In genomic region chr13:4523201-4523838, GRCm38 (mm10) we compare ENCODE assay signal across 26 mouse cellular contexts. TPM values are rescaled to one million over a fixed set of nuclear protein-coding genes. Genes with fewer than 3 reads are reported as not detected.
DNase-seq lines count a peak whose midpoint lies in the region; ATAC-seq and TF ChIP-seq lines count a peak whose summit lies in the region.
"Had no signal": no experiment of that assay in that cellular context is flagged by ENCODE, and none has a peak within 500 bp of the region (broad histone marks: within the 10 kb centered on the region; RNA-seq: fewer than 3 reads in every experiment).

Gene Akr1c20 (minus strand): TSS chr13:4523345.

- H3K9ac ChIP-seq in liver, postnatal 0 days (replicated peaks), result no peak within 1 kb of the TSS
- H3K9ac ChIP-seq: embryonic facial prominence, embryonic 12.5 days; forebrain, embryonic 15.5 days; heart, embryonic 12.5 days; hindbrain, embryonic 14.5 days; intestine, embryonic 15.5 days had no signal

- no peak for TF ChIP-seq POLR2A in kidney, adult 2 months (IDR thresholded peaks at IDR 0.05; ENCODE audit: low read depth, low read length)

- no peak within 1 kb of the TSS for H3K4me3 ChIP-seq in kidney, adult 2 months (ENCODE audit: insufficient read depth, low read depth, low read length)
- H3K4me3 ChIP-seq in liver, postnatal 0 days (ENCODE audit: low read depth, low read length), result no peak within 1 kb of the TSS
- H3K4me3 ChIP-seq: embryonic facial prominence, embryonic 12.5 days; forebrain, embryonic 15.5 days; heart, embryonic 12.5 days; hindbrain, embryonic 10.5 days; intestine, embryonic 15.5 days had no signal

- DNase-seq in adrenal gland, adult 2 months, result peak; percentile 2
- DNase-seq in adrenal gland, adult 18-20 months (ENCODE audit: low spot score in 2 of 2), result no peak
- DNase-seq in kidney, adult 2 months, result peak; percentile 38
- no peak for DNase-seq in kidney, postnatal 14 days
- DNase-seq in liver, postnatal 0 days, result no peak
- no peak for DNase-seq in liver
- no peak for DNase-seq in urinary bladder, adult 18-20 months (ENCODE audit: low spot score in 2 of 2)
- DNase-seq: cerebellum, adult 11-12 months; cerebellum, adult 9-10 months; cerebellum, postnatal 25 days; gastrocnemius, postnatal 10 days; heart, adult 18-20 months had no signal

- no peaks in the 10 kb centered on the region for H3K27me3 ChIP-seq in kidney, adult 2 months (replicated peaks; ENCODE audit: control insufficient read depth, insufficient read depth, low read length)
- no peaks in the 10 kb centered on the region for H3K27me3 ChIP-seq in liver, postnatal 0 days (ENCODE audit: insufficient read depth, low read length)
- H3K27me3 ChIP-seq: embryonic facial prominence, embryonic 12.5 days; forebrain, embryonic 15.5 days; heart, embryonic 12.5 days; intestine, embryonic 15.5 days had no signal

- no peak within 1 kb of the TSS for H3K27ac ChIP-seq in kidney, adult 2 months (ENCODE audit: insufficient read depth, low read depth, low read length)
- no peak within 1 kb of the TSS for H3K27ac ChIP-seq in liver, postnatal 0 days (ENCODE audit: low read depth)
- H3K27ac ChIP-seq: embryonic facial prominence, embryonic 12.5 days; forebrain, embryonic 15.5 days; hindbrain, embryonic 10.5 days; hindbrain, embryonic 14.5 days; intestine, embryonic 15.5 days had no signal

- peaks cover 2% of the 10 kb centered on the region; the same call in 1 of the 2 replicates for H3K4me1 ChIP-seq in kidney, adult 2 months (ENCODE audit: control insufficient read depth, insufficient read depth, low read length)
- H3K4me1 ChIP-seq in liver, postnatal 0 days (ENCODE audit: insufficient read depth), result no peaks in the 10 kb centered on the region
- H3K4me1 ChIP-seq: embryonic facial prominence, embryonic 12.5 days; forebrain, embryonic 15.5 days; heart, embryonic 12.5 days; hindbrain, embryonic 10.5 days; intestine, embryonic 15.5 days had no signal

- no peak for TF ChIP-seq CTCF in kidney, adult 2 months (conservative IDR thresholded peaks at IDR 0.05; ENCODE audit: insufficient read depth, insufficient read length, low read depth, low read length)
- TF ChIP-seq CTCF in liver, postnatal 0 days (IDR thresholded peaks at IDR 0.05; ENCODE audit: low read depth), result no peak

- no peaks in the 10 kb centered on the region for H3K36me3 ChIP-seq in kidney, adult 2 months (ENCODE audit: control insufficient read depth, insufficient read depth, low read length)
- no peaks in the 10 kb centered on the region for H3K36me3 ChIP-seq in liver, postnatal 0 days (replicated peaks; ENCODE audit: insufficient read depth, low read length)
- H3K36me3 ChIP-seq: embryonic facial prominence, embryonic 12.5 days; forebrain, embryonic 15.5 days; heart, embryonic 12.5 days; hindbrain, embryonic 10.5 days; intestine, embryonic 15.5 days had no signal

- peak within 1 kb of the TSS; percentile 32; the same call in 1 of the 2 replicates for H3K4me2 ChIP-seq in liver, postnatal 0 days (ENCODE audit: low read depth, low read length)
- H3K4me2 ChIP-seq: embryonic facial prominence, embryonic 12.5 days; forebrain, embryonic 15.5 days; heart, embryonic 12.5 days; hindbrain, embryonic 14.5 days; intestine, embryonic 15.5 days had no signal

- 51% methylated on average over 2 of the region's 2 CpGs for WGBS in kidney, adult 2 months
- 75% methylated on average over 2 of the region's 2 CpGs for WGBS in liver, postnatal 0 days (ENCODE audit: insufficient replicate concordance)

- ATAC-seq in liver, postnatal 0 days, result no peak
- ATAC-seq: forebrain, embryonic 15.5 days; intestine, embryonic 15.5 days had no signal

- H3K9me3 ChIP-seq in liver, postnatal 0 days (ENCODE audit: low read length), result no peaks in the 10 kb centered on the region
- H3K9me3 ChIP-seq: embryonic facial prominence, embryonic 12.5 days; forebrain, embryonic 15.5 days; heart, embryonic 12.5 days; hindbrain, embryonic 10.5 days; intestine, embryonic 15.5 days had no signal

- TF ChIP-seq EP300 in liver, postnatal 0 days (IDR thresholded peaks at IDR 0.05; ENCODE audit: low read depth), result no peak

RNA-seq across cellular contexts. Expression of gene Akr1c20, which starts in this region (rescaled TPM):
- total RNA-seq in adrenal gland, adult 2 months (2021), result under 1 TPM in 1 of 2 experiments, not detected in 1; 0.69 TPM
- not detected in 2 replicates for polyA plus RNA-seq in adrenal gland, adult 2 months (2012; rRNA removed)
- total RNA-seq in adrenal gland, adult 18-20 months (2021), result under 1 TPM; 0.51 to 0.60 TPM
- 1.2 and 2.2 TPM in 2 replicates for polyA plus RNA-seq in kidney, adult 2 months (2012; rRNA removed)
- 15.9 and 18.4 TPM in 2 replicates for polyA plus RNA-seq in liver, postnatal 0 days (2015; fragmentation: Nextera tagmentation; extraction: Ambion mirVana)
- total RNA-seq: gastrocnemius, postnatal 4 days; heart, adult 18-20 months; heart, postnatal 25 days; MEL had no signal
- polyA plus RNA-seq: C2C12; cortical plate, adult 2 months; embryonic facial prominence, embryonic 12.5 days; forebrain, embryonic 11.5 days; forebrain, embryonic 15.5 days; frontal cortex, adult 2 months; heart, embryonic 12.5 days; heart, embryonic 16.5 days; hindbrain, embryonic 10.5 days; hindbrain, embryonic 14.5 days; intestine, embryonic 15.5 days had no signal

Comparison
In these comparisons a context has a peak if more than half of its experiments do, and no peak if none do; other contexts are left out.
1. Peak in DNase-seq in adrenal gland, adult 2 months; RNA of the gene not detected or under 1 TPM.